Mouse (Mus musculus) hindbrain, postnatal 0 days (tissue): ENCODE results near the gene Gm10139. TPM values are rescaled to one million over a fixed set of nuclear protein-coding genes. Genes with fewer than 3 reads are reported as not detected.
"Not testable (repeated sequence)": the region's sequence is repeated elsewhere in the genome, so short reads cannot be mapped to it uniquely, and the experiment has no call there.

Experiments used
- ATAC-seq: fragments of 200-750 bp; cut with Nextera tagmentation; 2 replicates; pipeline ENCODE4 v1.8.0; 2017; ENCODE audit warnings: mild to moderate bottlenecking, moderate TSS enrichment, moderate library complexity
- DNase-seq: peaks from one replicate; pipeline ENCODE4 v3.0.0-alpha.2; 2015; ENCODE audit warnings: low spot score
- H3K27ac ChIP-seq: fragments of 300-500 bp; sonication (generic); 2 replicates; pipeline ENCODE4 v1.5.1; 2014; ENCODE audit warnings: mild to moderate bottlenecking
- H3K27me3 ChIP-seq: fragments of 300-500 bp; sonication (generic); 2 replicates; pipeline ENCODE4 v1.6.1; 2014; ENCODE audit warnings: low read length, mixed read lengths; ENCODE audit not compliant: insufficient read depth
- H3K36me3 ChIP-seq: fragments of 300-500 bp; sonication (generic); 2 replicates; pipeline ENCODE4 v1.6.1; 2014; ENCODE audit warnings: low read length, mixed read lengths; ENCODE audit not compliant: insufficient read depth
- H3K4me1 ChIP-seq: fragments of 300-500 bp; sonication (generic); 2 replicates; pipeline ENCODE4 v1.6.1; 2014; ENCODE audit warnings: antibody characterized with exemption, low read length, mixed read lengths; ENCODE audit not compliant: insufficient read depth
- H3K4me2 ChIP-seq: fragments of 300-500 bp; sonication (generic); 2 replicates; pipeline ENCODE4 v1.6.1; 2014; ENCODE audit warnings: low read depth, mild to moderate bottlenecking, low read length, moderate library complexity, mixed read lengths
- H3K4me3 ChIP-seq: fragments of 300-500 bp; sonication (generic); 2 replicates; pipeline ENCODE4 v1.5.1; 2014; ENCODE audit warnings: low read length
- H3K9ac ChIP-seq: fragments of 300-500 bp; sonication (generic); replicated peaks from 2 replicates; pipeline ENCODE4 v1.6.1; 2014; ENCODE audit warnings: mild to moderate bottlenecking, low read length, moderate library complexity, mixed read lengths
- H3K9me3 ChIP-seq: fragments of 300-500 bp; sonication (generic); 2 replicates; pipeline ENCODE4 v1.6.1; 2016; ENCODE audit warnings: low read length, mixed read lengths
- WGBS: fragments of 180-500 bp; shearing (Covaris S2); extraction: QIAGEN DNeasy Blood & Tissue Kit; methylation state at CpG from one replicate; pipeline ENCODE4 v1.1.7; 2014; 5-methylcytosine and 5-hydroxymethylcytosine counted together
- polyA plus RNA-seq: library from polyadenylated mRNA; unstranded; fragments of >200 nt; fragmentation: Nextera tagmentation; extraction: Ambion mirVana; gene quantifications from 2 replicates; pipeline ENCODE4 v1.2.1, GENCODE M21; 2015
- total RNA-seq: library from RNA; depleted of rRNA; stranded (reverse); fragments of >200 nt; gene quantifications from 2 replicates; pipeline ENCODE4 v1.2.3, GENCODE M21; 2014; rRNA removed

Gm10139 gene
- total RNA-seq (not detected in 2 replicates), polyA plus RNA-seq (not detected in 2 replicates)

GRCm38 (mm10) chr13:65512378-65512777 is at the start of gene Gm10139:
TSS of gene Gm10139 (plus strand) at chr13:65512678.
- H3K27me3 ChIP-seq, H3K27ac ChIP-seq, H3K36me3 ChIP-seq, H3K9ac ChIP-seq, ATAC-seq, H3K4me3 ChIP-seq, H3K9me3 ChIP-seq, DNase-seq, H3K4me2 ChIP-seq, H3K4me1 ChIP-seq: not testable (repeated sequence)
- WGBS, result 90% methylated on average over 1 of the region's 3 CpGs

- H3K4me3 ChIP-seq, H3K4me1 ChIP-seq, DNase-seq, H3K4me2 ChIP-seq, H3K9me3 ChIP-seq, H3K27me3 ChIP-seq, ATAC-seq, H3K9ac ChIP-seq, H3K27ac ChIP-seq, H3K36me3 ChIP-seq: not testable (repeated sequence)
- 81% methylated on average over 4 of the region's 4 CpGs for WGBS
These were observed 45.2 kb downstream of the Gm10139 start for GRCm38 (mm10) chr13:65557636-65558035.

Other genes starting within 250 kb of the Gm10139 start
- 46.1 and 57.1 TPM in 2 replicates for gene Zfp369, start 233.9 kb upstream of the Gm10139 start, total RNA-seq
- gene Zfp369, start 233.9 kb upstream of the Gm10139 start, polyA plus RNA-seq, result 9.1 and 9.3 TPM in 2 replicates